Mouse (Mus musculus) embryonic facial prominence, embryonic 13.5 days (tissue): ENCODE measurements around the gene Ncam1. TPM values are rescaled to one million over a fixed set of nuclear protein-coding genes. Genes with fewer than 3 reads are reported as not detected.

Experiments
- ATAC-seq: fragments of 200-750 bp; cut with Nextera tagmentation; 2 replicates; pipeline ENCODE4 v1.8.0; 2017; ENCODE audit warnings: low read depth; ENCODE audit not compliant: insufficient number of reproducible peaks, insufficient read depth, low FRiP score, low TSS enrichment
- H3K27ac ChIP-seq: fragments of 300-500 bp; sonication (generic); 2 replicates; pipeline ENCODE4 v1.5.1; 2015; ENCODE audit warnings: moderate library complexity, mild to moderate bottlenecking, inconsistent platforms
- H3K27me3 ChIP-seq: fragments of 300-500 bp; sonication (generic); 2 replicates; pipeline ENCODE4 v1.6.1; 2015; ENCODE audit warnings: mild to moderate bottlenecking, inconsistent platforms
- H3K36me3 ChIP-seq: fragments of 300-500 bp; sonication (generic); 2 replicates; pipeline ENCODE4 v1.6.1; 2015; ENCODE audit warnings: mild to moderate bottlenecking, inconsistent platforms
- H3K4me1 ChIP-seq: fragments of 300-500 bp; sonication (generic); 2 replicates; pipeline ENCODE4 v1.6.1; 2015; ENCODE audit warnings: inconsistent platforms
- H3K4me2 ChIP-seq: fragments of 300-500 bp; sonication (generic); 2 replicates; pipeline ENCODE4 v1.6.1; 2015; ENCODE audit warnings: moderate library complexity, mild to moderate bottlenecking, inconsistent platforms
- H3K4me3 ChIP-seq: fragments of 300-500 bp; sonication (generic); 2 replicates; pipeline ENCODE4 v1.5.1; 2015; ENCODE audit warnings: mild to moderate bottlenecking, inconsistent platforms
- H3K9ac ChIP-seq: fragments of 300-500 bp; sonication (generic); 2 replicates; pipeline ENCODE4 v1.6.1; 2015; ENCODE audit warnings: mild to moderate bottlenecking, inconsistent platforms
- H3K9me3 ChIP-seq: fragments of 300-500 bp; sonication (generic); 2 replicates; pipeline ENCODE4 v1.6.1; 2016; ENCODE audit warnings: inconsistent platforms
- WGBS: fragments of 180-500 bp; shearing (Covaris S2); methylation state at CpG from one replicate; pipeline ENCODE4 v1.1.7; 2015; ENCODE audit warnings: mixed read lengths; 5-methylcytosine and 5-hydroxymethylcytosine counted together
- polyA plus RNA-seq: library from polyadenylated mRNA; unstranded; fragments of >200 nt; fragmentation: Nextera tagmentation; extraction: Ambion mirVana; gene quantifications from 2 replicates; pipeline ENCODE4 v1.2.1, GENCODE M21; 2015

Ncam1 gene
- polyA plus RNA-seq, 1 experiment from 2014 or later: 123 TPM

DNA sequence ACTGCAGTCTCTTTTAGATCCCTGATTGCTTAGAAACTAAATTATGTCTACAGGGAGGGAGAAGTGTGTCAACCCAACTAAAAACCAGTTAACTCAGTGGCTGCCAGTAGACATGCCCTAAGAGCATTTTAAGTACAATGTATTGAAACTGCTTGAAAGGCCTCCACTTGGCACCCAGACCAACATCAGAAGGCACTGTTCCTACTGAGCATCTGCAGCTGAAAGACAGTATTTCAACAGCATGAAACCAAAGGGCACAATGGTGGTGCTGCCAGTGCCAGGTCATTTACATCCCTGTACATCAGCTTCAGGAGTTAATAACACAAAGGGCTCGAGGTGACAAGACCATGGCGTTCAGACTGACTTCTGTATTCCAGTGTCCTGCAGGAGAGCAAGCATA lies 5.5 kb downstream of the Ncam1 start:
- H3K9ac ChIP-seq: no peak overlapping the region
- no peak overlapping the region for H3K27ac ChIP-seq
- no peaks in the 10 kb centered on the region for H3K36me3 ChIP-seq
- WGBS: 76% methylated on average over 2 of the region's 2 CpGs
- H3K27me3 ChIP-seq: 0 out of 2 replicates have a peak, but pooled peaks cover 6% of the 10 kb centered on the region
- no peak overlapping the region for H3K4me2 ChIP-seq
- H3K9me3 ChIP-seq: no peaks in the 10 kb centered on the region
- no peak overlapping the region for H3K4me3 ChIP-seq
- no peak for ATAC-seq
- peaks cover 13% of the 10 kb centered on the region for H3K4me1 ChIP-seq

DNA sequence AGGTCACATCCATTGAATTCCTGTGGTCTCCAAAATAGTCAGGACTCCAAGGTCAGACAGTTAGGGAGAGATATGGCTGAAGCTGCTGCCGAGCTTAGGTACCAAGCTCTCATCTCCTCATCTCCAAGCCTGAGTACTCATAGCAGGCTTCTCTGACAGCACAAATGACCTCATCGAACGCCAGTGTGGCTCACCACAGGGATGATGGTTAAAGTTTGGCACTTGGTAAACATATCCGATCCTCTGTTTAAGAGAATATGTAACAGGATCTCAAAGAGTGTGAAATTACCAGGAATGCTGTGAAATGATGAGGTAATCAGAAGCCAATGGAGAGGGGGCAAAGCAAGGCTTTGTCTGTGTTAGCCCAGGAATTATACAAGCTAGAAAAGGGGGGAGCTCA lies 6.1 kb downstream of the Ncam1 start:
- peaks cover 13% of the 10 kb centered on the region for H3K4me1 ChIP-seq
- 59% methylated on average over 4 of the region's 4 CpGs for WGBS
- H3K4me3 ChIP-seq: no peak overlapping the region
- H3K27ac ChIP-seq: no peak overlapping the region
- no peaks in the 10 kb centered on the region for H3K9me3 ChIP-seq
- H3K9ac ChIP-seq: no peak overlapping the region
- H3K27me3 ChIP-seq: 0 out of 2 replicates have a peak, but pooled peaks cover 6% of the 10 kb centered on the region
- ATAC-seq: no peak
- no peak overlapping the region for H3K4me2 ChIP-seq
- no peaks in the 10 kb centered on the region for H3K36me3 ChIP-seq

DNA sequence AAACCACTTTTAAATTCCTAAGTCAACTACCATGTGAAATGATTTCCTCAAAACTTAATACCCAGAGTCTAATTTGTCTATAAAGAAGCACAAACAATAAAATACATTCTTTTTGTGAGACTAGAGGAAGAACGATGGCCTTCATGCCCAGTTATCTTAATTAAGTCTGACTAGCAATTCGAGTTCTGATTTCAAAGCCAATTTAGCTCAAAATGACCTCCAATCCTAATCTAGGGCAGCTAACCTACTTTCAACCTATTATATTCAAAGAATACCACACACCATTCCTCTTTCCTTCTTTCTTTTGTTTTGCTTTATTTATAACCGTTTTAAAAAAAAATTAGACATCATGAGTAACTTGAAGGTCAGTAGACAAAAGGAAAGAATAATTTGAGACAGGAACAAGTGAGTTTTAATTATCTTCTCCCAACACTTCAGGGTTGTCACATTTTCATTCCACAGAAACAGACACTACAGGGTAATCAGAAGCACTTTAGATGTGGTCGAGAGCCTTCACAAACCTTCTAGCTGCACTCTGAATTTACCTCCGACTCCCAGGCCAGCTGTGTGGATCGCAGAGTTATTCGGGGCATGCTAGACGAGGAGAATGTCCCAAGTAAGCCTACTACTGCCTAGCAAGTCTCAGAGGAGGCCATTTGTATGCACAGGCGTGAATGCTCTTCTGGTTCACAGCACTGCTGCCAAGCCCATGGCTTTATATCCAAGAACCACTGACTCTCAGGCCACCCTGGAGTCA lies 17.5 kb downstream of the Ncam1 start:
- WGBS: 65% methylated on average over 9 of the region's 9 CpGs
- H3K4me1 ChIP-seq: peaks cover 3% of the 10 kb centered on the region; the same call in 1 of the 2 replicates
- no peaks in the 10 kb centered on the region for H3K27me3 ChIP-seq
- H3K36me3 ChIP-seq: no peaks in the 10 kb centered on the region
- H3K9me3 ChIP-seq: no peaks in the 10 kb centered on the region
- H3K4me2 ChIP-seq: no peak overlapping the region
- H3K27ac ChIP-seq: no peak overlapping the region
- no peak overlapping the region for H3K9ac ChIP-seq
- no peak for ATAC-seq
- H3K4me3 ChIP-seq: no peak overlapping the region

- Histone ChIP-seq H3K4me3 (no peak overlapping the region), H3K4me1 (peaks cover 6% of the 10 kb centered on the region), H3K4me2 (no peak overlapping the region), H3K9ac (no peak overlapping the region), H3K9me3 (no peaks in the 10 kb centered on the region), H3K36me3 (no peaks in the 10 kb centered on the region), H3K27ac (no peak overlapping the region), H3K27me3 (no peaks in the 10 kb centered on the region)
- ATAC-seq: no peak
- WGBS: 56% methylated on average over 7 of the region's 7 CpGs
These were observed 21.6 kb downstream of the Ncam1 start for GRCm38 (mm10) chr9:49777015-49777637.

DNA sequence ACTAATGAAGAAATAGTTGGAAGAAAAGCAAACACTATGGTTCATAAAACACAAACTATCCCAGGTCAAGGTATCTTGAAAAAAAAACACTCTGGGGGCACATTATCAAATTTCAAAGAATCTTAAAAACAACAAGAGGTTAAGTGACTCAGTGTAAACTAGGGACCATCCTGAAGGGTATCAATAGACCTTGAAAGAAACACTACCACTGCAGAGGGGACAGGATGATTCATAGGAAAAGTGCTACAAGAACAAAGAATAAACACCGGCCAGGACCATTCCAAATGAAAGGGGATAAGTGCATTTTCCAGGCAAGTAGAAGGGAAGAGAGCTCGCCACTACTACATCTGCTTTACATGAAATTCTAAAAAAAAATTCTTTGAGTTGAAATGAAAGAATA lies 32.1 kb downstream of the Ncam1 start:
- H3K4me3 ChIP-seq: no peak overlapping the region
- H3K4me2 ChIP-seq: no peak overlapping the region
- H3K27me3 ChIP-seq: no peaks in the 10 kb centered on the region
- no peaks in the 10 kb centered on the region for H3K4me1 ChIP-seq
- ATAC-seq: no peak
- H3K9me3 ChIP-seq: no peaks in the 10 kb centered on the region
- H3K36me3 ChIP-seq: no peaks in the 10 kb centered on the region
- 49% methylated on average over 2 of the region's 2 CpGs for WGBS
- no peak overlapping the region for H3K9ac ChIP-seq
- H3K27ac ChIP-seq: no peak overlapping the region

DNA sequence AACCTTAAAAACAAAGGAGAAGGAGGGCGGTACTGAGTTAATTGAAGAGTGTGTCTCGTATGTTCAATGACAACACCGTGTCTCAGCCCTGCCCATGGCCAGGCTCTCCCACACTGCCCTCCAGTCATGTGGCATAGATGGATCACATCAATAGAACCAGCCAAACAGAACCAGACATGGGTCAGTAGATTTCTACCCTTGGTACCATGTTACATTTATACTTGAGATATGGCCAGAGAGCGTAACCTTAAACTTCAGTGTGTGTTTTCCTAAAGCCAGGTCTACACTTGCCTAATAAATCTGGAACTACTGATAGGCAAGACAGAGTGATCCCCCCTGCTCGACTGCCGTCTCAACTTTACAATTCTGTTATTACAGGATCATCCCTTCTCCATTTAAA lies 38.2 kb downstream of the Ncam1 start:
- 74% methylated on average over 6 of the region's 6 CpGs for WGBS
- H3K27ac ChIP-seq: no peak overlapping the region
- no peak for ATAC-seq

DNA sequence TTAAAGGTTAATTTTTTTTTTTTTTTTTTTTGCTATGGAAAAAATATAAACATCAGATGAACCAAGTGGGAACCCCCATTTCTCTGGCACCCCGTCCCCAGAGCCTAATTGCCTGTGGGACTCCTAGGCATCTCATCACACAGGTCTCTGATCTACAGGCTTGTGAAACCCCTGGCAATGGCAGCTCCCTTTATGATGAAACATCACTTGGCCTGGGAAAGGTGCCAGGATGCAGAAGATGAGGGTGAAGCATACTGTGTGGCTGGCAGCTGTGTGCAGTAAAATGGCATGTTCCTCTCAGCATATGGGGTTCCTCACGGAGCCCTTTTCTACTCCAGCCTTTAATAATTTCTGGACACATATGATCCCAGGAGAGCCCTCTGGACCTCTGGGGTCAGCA lies 40.3 kb downstream of the Ncam1 start:
- ATAC-seq: no peak
- WGBS: 61% methylated on average over 2 of the region's 2 CpGs
- Histone ChIP-seq H3K9me3 (no peaks in the 10 kb centered on the region), H3K27ac (peak overlapping the region; percentile 44; the same call in 1 of the 2 replicates), H3K4me2 (no peak overlapping the region; the same call in 1 of the 2 replicates), H3K4me3 (no peak overlapping the region), H3K9ac (no peak overlapping the region), H3K27me3 (no peaks in the 10 kb centered on the region), H3K36me3 (no peaks in the 10 kb centered on the region), H3K4me1 (peaks cover 20% of the 10 kb centered on the region)

More for the DNA sequence above, 38.2 kb downstream of the Ncam1 start:
- H3K4me2 ChIP-seq: no peak overlapping the region
- no peak overlapping the region for H3K4me3 ChIP-seq
- H3K9me3 ChIP-seq: no peaks in the 10 kb centered on the region
- no peaks in the 10 kb centered on the region for H3K36me3 ChIP-seq
- H3K4me1 ChIP-seq: peaks cover 14% of the 10 kb centered on the region
- no peaks in the 10 kb centered on the region for H3K27me3 ChIP-seq
- H3K9ac ChIP-seq: no peak overlapping the region

DNA sequence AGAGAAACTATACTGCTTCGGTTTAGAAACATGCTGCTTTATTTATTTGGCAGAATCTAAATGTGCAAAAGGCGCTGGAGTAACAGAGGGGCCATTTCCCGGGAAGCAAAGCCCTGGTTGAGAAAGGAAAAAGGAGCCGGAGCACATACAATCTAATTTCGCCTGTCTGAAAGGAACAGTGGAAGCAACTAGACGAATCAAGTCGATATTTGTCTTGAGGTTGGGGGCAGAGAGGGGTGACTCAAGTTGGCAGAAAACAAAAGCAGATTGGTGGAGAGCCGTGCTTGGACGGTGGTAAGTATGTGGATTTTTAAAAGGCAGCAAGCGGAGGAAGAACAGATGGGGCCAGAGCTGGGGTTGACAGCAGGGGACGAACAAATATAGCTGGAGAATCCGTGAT lies 40.7 kb downstream of the Ncam1 start:
- Histone ChIP-seq H3K4me3 (no peak overlapping the region), H3K9me3 (no peaks in the 10 kb centered on the region), H3K4me1 (peaks cover 22% of the 10 kb centered on the region), H3K27ac (peak overlapping the region; percentile 44; the same call in 1 of the 2 replicates), H3K27me3 (no peaks in the 10 kb centered on the region), H3K4me2 (peak overlapping the region; percentile 18; the same call in 1 of the 2 replicates), H3K36me3 (no peaks in the 10 kb centered on the region), H3K9ac (no peak overlapping the region)
- no peak for ATAC-seq
- WGBS: 60% methylated on average over 12 of the region's 12 CpGs

DNA sequence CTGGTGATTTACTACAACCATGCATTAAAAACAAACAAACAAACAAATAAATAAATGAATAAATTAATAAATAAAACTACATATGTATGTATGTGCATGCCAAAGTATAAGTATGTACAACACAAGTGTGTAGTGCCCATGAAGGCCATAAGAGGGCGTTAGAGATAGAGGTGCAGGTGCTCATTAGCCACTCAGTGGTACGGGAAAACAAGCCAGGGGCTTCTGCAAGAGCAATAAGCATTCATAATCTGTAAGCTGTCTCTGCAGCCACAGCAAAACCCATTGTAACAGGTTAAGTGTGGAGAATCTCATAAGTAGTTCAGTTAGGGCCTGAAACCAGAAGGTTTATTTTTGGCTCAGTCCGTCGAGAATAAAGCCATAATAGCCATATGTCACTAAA lies 41.1 kb downstream of the Ncam1 start:
- peaks cover 23% of the 10 kb centered on the region for H3K4me1 ChIP-seq
- no peaks in the 10 kb centered on the region for H3K9me3 ChIP-seq
- H3K36me3 ChIP-seq: no peaks in the 10 kb centered on the region
- WGBS: 64% methylated on average over 4 of the region's 4 CpGs
- H3K4me2 ChIP-seq: no peak overlapping the region
- H3K4me3 ChIP-seq: no peak overlapping the region
- no peak overlapping the region for H3K9ac ChIP-seq
- peak overlapping the region; percentile 44; the same call in 1 of the 2 replicates for H3K27ac ChIP-seq
- ATAC-seq: no peak
- no peaks in the 10 kb centered on the region for H3K27me3 ChIP-seq

GRCm38 (mm10) chr9:49756725-49757124 lies 42.0 kb downstream of the Ncam1 start:
- Histone ChIP-seq H3K4me3 (no peak overlapping the region), H3K9me3 (no peaks in the 10 kb centered on the region), H3K4me2 (no peak overlapping the region), H3K36me3 (no peaks in the 10 kb centered on the region), H3K4me1 (peaks cover 23% of the 10 kb centered on the region), H3K27ac (no peak overlapping the region), H3K27me3 (no peaks in the 10 kb centered on the region), H3K9ac (no peak overlapping the region)
- WGBS: 87% methylated on average over 4 of the region's 4 CpGs
- no peak for ATAC-seq

- Histone ChIP-seq H3K27me3 (no peaks in the 10 kb centered on the region), H3K4me1 (peaks cover 23% of the 10 kb centered on the region), H3K4me3 (no peak overlapping the region)
These were observed 43.5 kb downstream of the Ncam1 start for GRCm38 (mm10) chr9:49755214-49755613.

DNA sequence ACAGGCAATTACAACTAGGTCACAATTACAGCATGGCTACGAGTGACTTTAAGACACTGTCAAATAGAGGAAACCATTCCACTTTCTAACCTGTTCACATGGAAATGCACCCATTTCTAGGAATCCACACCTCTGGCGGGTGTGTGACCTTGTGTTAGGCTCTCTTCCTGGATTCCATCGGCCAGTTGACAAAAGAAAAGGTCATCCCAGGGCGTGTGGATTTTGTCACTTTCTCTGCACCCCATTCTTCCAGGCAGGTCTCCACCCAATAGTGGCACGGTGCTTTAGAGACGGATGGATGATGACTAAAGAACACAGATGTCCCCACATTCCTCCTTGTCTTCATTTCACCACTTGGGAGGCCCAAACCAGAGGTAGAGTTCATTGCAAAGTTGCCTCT lies 47.3 kb downstream of the Ncam1 start:
- Histone ChIP-seq H3K27me3 (no peaks in the 10 kb centered on the region), H3K4me3 (no peak overlapping the region), H3K9me3 (no peaks in the 10 kb centered on the region), H3K9ac (no peak overlapping the region), H3K4me2 (no peak overlapping the region), H3K4me1 (peaks cover 13% of the 10 kb centered on the region), H3K27ac (no peak overlapping the region), H3K36me3 (no peaks in the 10 kb centered on the region)
- no peak for ATAC-seq
- WGBS: 76% methylated on average over 6 of the region's 6 CpGs

More at GRCm38 (mm10) chr9:49755214-49755613, 43.5 kb downstream of the Ncam1 start:
- WGBS: 90% methylated on average over 4 of the region's 4 CpGs
- H3K9me3 ChIP-seq: no peaks in the 10 kb centered on the region
- H3K4me2 ChIP-seq: no peak overlapping the region
- ATAC-seq: no peak
- no peaks in the 10 kb centered on the region for H3K36me3 ChIP-seq
- H3K9ac ChIP-seq: no peak overlapping the region
- H3K27ac ChIP-seq: no peak overlapping the region
